Mouse (Mus musculus) limb, embryonic 10.5 days (tissue): ENCODE measurements around the gene Ydjc. TPM values are rescaled to one million over a fixed set of nuclear protein-coding genes. Genes with fewer than 3 reads are reported as not detected.

Experiments
- DNase-seq: peaks from one replicate; pipeline ENCODE4 v3.0.0-alpha.2; 2017; ENCODE audit warnings: low spot score
- H3K27ac ChIP-seq: fragments of 300-500 bp; sonication (generic); 2 replicates; pipeline ENCODE4 v1.5.1; 2016; ENCODE audit warnings: mild to moderate bottlenecking
- H3K27me3 ChIP-seq: fragments of 300-500 bp; sonication (generic); 2 replicates; pipeline ENCODE4 v1.6.1; 2016; ENCODE audit warnings: low read depth, mild to moderate bottlenecking; ENCODE audit not compliant: poor library complexity, severe bottlenecking
- H3K36me3 ChIP-seq: fragments of 300-500 bp; sonication (generic); 2 replicates; pipeline ENCODE4 v1.6.1; 2016; ENCODE audit warnings: mild to moderate bottlenecking, moderate library complexity
- H3K4me1 ChIP-seq: fragments of 300-500 bp; sonication (generic); 2 replicates; pipeline ENCODE4 v1.6.1; 2016
- H3K4me3 ChIP-seq: fragments of 300-500 bp; sonication (generic); 2 replicates; pipeline ENCODE4 v1.5.1; 2016; ENCODE audit warnings: mild to moderate bottlenecking, moderate library complexity
- H3K9me3 ChIP-seq: fragments of 300-500 bp; sonication (generic); replicated peaks from 2 replicates; pipeline ENCODE4 v1.6.1; 2016; ENCODE audit warnings: mild to moderate bottlenecking
- WGBS: fragments of 180-500 bp; shearing (Covaris S2); methylation state at CpG from one replicate; pipeline ENCODE4 v1.1.7; 2016; 5-methylcytosine and 5-hydroxymethylcytosine counted together
- polyA plus RNA-seq: library from polyadenylated mRNA; unstranded; fragments of >200 nt; fragmentation: Nextera tagmentation; extraction: Ambion mirVana; gene quantifications from 2 replicates; pipeline ENCODE4 v1.2.1, GENCODE M21; 2016

Gene Ydjc
- polyA plus RNA-seq, result 4.1 and 7.0 TPM in 2 replicates

- DNase-seq, result no peak
- H3K36me3 ChIP-seq, result no peaks in the 10 kb centered on the region
- peaks cover 18% of the 10 kb centered on the region for H3K27me3 ChIP-seq
- no peak within 1 kb of the TSS for H3K4me3 ChIP-seq
- H3K9me3 ChIP-seq, result no peaks in the 10 kb centered on the region
- H3K4me1 ChIP-seq, result peaks cover 25% of the 10 kb centered on the region
- WGBS, result 16% methylated on average over 7 of the region's 7 CpGs
- H3K27ac ChIP-seq, result no peak within 1 kb of the TSS
Observed at GRCm38 (mm10) chr16:17144339-17144738, at the start of gene Ydjc. Gene Ydjc (plus strand): TSS chr16:17144621.

- DNase-seq, result no peak
- Histone ChIP-seq H3K27me3 (no peaks in the 10 kb centered on the region), H3K9me3 (no peaks in the 10 kb centered on the region), H3K36me3 (peaks cover 99% of the 10 kb centered on the region), H3K4me3 (no peak overlapping the region), H3K4me1 (no peaks in the 10 kb centered on the region), H3K27ac (no peak overlapping the region)
- 93% methylated on average over 3 of the region's 3 CpGs for WGBS
Observed at GRCm38 (mm10) chr16:17096938-17097337, 47.5 kb upstream of the Ydjc start.

- Histone ChIP-seq H3K4me3 (no peak overlapping the region), H3K27ac (no peak overlapping the region), H3K9me3 (no peaks in the 10 kb centered on the region), H3K36me3 (peaks cover 96% of the 10 kb centered on the region), H3K4me1 (no peaks in the 10 kb centered on the region), H3K27me3 (no peaks in the 10 kb centered on the region)
- 91% methylated on average over 7 of the region's 7 CpGs for WGBS
- no peak for DNase-seq
Observed at GRCm38 (mm10) chr16:17102630-17103220, 41.7 kb upstream of the Ydjc start.

- Histone ChIP-seq H3K36me3 (peaks cover 93% of the 10 kb centered on the region), H3K4me1 (no peaks in the 10 kb centered on the region), H3K27ac (no peak overlapping the region), H3K27me3 (no peaks in the 10 kb centered on the region), H3K4me3 (no peak overlapping the region), H3K9me3 (no peaks in the 10 kb centered on the region)
- no peak for DNase-seq
- 95% methylated on average over 4 of the region's 4 CpGs for WGBS
Observed at GRCm38 (mm10) chr16:17104600-17104999, 39.8 kb upstream of the Ydjc start.

GRCm38 (mm10) chr16:17110771-17111743 lies 33.4 kb upstream of the Ydjc start, which contains the start of gene Ppil2:
Gene Ppil2 (minus strand): TSS chr16:17111257.
- Histone ChIP-seq H3K27ac (peak within 1 kb of the TSS; percentile 78), H3K4me3 (peak within 1 kb of the TSS; percentile 74), H3K4me1 (peaks cover 7% of the 10 kb centered on the region), H3K36me3 (peaks cover 70% of the 10 kb centered on the region), H3K9me3 (no peaks in the 10 kb centered on the region), H3K27me3 (no peaks in the 10 kb centered on the region)
- peak; percentile 77 for DNase-seq
- 10% methylated on average over 38 of the region's 38 CpGs for WGBS

- no peak for DNase-seq
- H3K27ac ChIP-seq, result no peak overlapping the region
- H3K4me1 ChIP-seq, result peaks cover 9% of the 10 kb centered on the region
- 88% methylated on average over 5 of the region's 5 CpGs for WGBS
- peaks cover 100% of the 10 kb centered on the region for H3K36me3 ChIP-seq
- no peak overlapping the region for H3K4me3 ChIP-seq
- H3K27me3 ChIP-seq, result no peaks in the 10 kb centered on the region
- no peaks in the 10 kb centered on the region for H3K9me3 ChIP-seq
Observed at GRCm38 (mm10) chr16:17117309-17117799, 27.1 kb upstream of the Ydjc start.

- no peak overlapping the region for H3K4me3 ChIP-seq
- no peak for DNase-seq
- no peaks in the 10 kb centered on the region for H3K27me3 ChIP-seq
- no peak overlapping the region for H3K27ac ChIP-seq
- peaks cover 71% of the 10 kb centered on the region for H3K36me3 ChIP-seq
- peaks cover 36% of the 10 kb centered on the region for H3K4me1 ChIP-seq
- 74% methylated on average over 14 of the region's 14 CpGs for WGBS
- no peaks in the 10 kb centered on the region for H3K9me3 ChIP-seq
Observed at GRCm38 (mm10) chr16:17121569-17121968, 22.9 kb upstream of the Ydjc start.

- Histone ChIP-seq H3K27ac (peak overlapping the region; percentile 93), H3K27me3 (no peaks in the 10 kb centered on the region), H3K36me3 (peaks cover 44% of the 10 kb centered on the region), H3K4me1 (peaks cover 36% of the 10 kb centered on the region), H3K4me3 (peak overlapping the region; percentile 72), H3K9me3 (no peaks in the 10 kb centered on the region)
- 1% methylated on average over 22 of the region's 22 CpGs for WGBS
- DNase-seq, result peak; percentile 80
Observed at GRCm38 (mm10) chr16:17124119-17124870, 20.1 kb upstream of the Ydjc start.

GRCm38 (mm10) chr16:17124871-17125520 lies 19.4 kb upstream of the Ydjc start, which contains the start of gene 2610318N02Rik:
Gene 2610318N02Rik (minus strand): TSS chr16:17125167.
- peak; percentile 88 for DNase-seq
- H3K36me3 ChIP-seq, result peaks cover 43% of the 10 kb centered on the region
- no peaks in the 10 kb centered on the region for H3K9me3 ChIP-seq
- no peaks in the 10 kb centered on the region for H3K27me3 ChIP-seq
- H3K4me1 ChIP-seq, result peaks cover 36% of the 10 kb centered on the region
- peak within 1 kb of the TSS; percentile 72 for H3K4me3 ChIP-seq
- peak within 1 kb of the TSS; percentile 93 for H3K27ac ChIP-seq
- WGBS, result 0% methylated on average over 25 of the region's 25 CpGs

GRCm38 (mm10) chr16:17127292-17127691 lies 17.1 kb upstream of the Ydjc start:
- H3K27me3 ChIP-seq, result no peaks in the 10 kb centered on the region
- H3K9me3 ChIP-seq, result no peaks in the 10 kb centered on the region
- 100% methylated on average over 1 of the region's 1 CpGs for whole genome bisulfite sequencing
- peaks cover 46% of the 10 kb centered on the region for H3K4me1 ChIP-seq
- H3K27ac ChIP-seq, result no peak overlapping the region
- peak; percentile 40 for DNase-seq
- no peak overlapping the region for H3K4me3 ChIP-seq
- peaks cover 28% of the 10 kb centered on the region for H3K36me3 ChIP-seq

- peak overlapping the region; percentile 76 for H3K4me3 ChIP-seq
- WGBS, result 4% methylated on average over 43 of the region's 43 CpGs
- no peaks in the 10 kb centered on the region for H3K27me3 ChIP-seq
- H3K4me1 ChIP-seq, result peaks cover 26% of the 10 kb centered on the region
- peaks cover 14% of the 10 kb centered on the region for H3K36me3 ChIP-seq
- H3K27ac ChIP-seq, result peak overlapping the region; percentile 89
- no peaks in the 10 kb centered on the region for H3K9me3 ChIP-seq
- peak; percentile 63 for DNase-seq
Observed at GRCm38 (mm10) chr16:17131191-17132088, 13.0 kb upstream of the Ydjc start.
